Mouse (Mus musculus) heart, embryonic 13.5 days (tissue): ENCODE data around the gene Syt6. TPM values are rescaled to one million over a fixed set of nuclear protein-coding genes. Genes with fewer than 3 reads are reported as not detected.

Experiments
- ATAC-seq: fragments of 200-750 bp; cut with Nextera tagmentation; 2 replicates; pipeline ENCODE4 v1.8.0; 2017; ENCODE audit warnings: moderate TSS enrichment; ENCODE audit not compliant: insufficient number of reproducible peaks, low FRiP score, low TSS enrichment; ENCODE audit errors: extremely low read depth
- H3K27ac ChIP-seq: fragments of 300-500 bp; sonication (generic); replicated peaks from 2 replicates; pipeline ENCODE4 v1.5.1; 2015; ENCODE audit warnings: moderate library complexity, mild to moderate bottlenecking, inconsistent platforms
- H3K27me3 ChIP-seq: fragments of 300-500 bp; sonication (generic); replicated peaks from 2 replicates; pipeline ENCODE4 v1.6.1; 2015; ENCODE audit warnings: mild to moderate bottlenecking, inconsistent platforms
- H3K36me3 ChIP-seq: fragments of 300-500 bp; sonication (generic); 2 replicates; pipeline ENCODE4 v1.6.1; 2015; ENCODE audit warnings: mild to moderate bottlenecking, inconsistent platforms
- H3K4me1 ChIP-seq: fragments of 300-500 bp; sonication (generic); 2 replicates; pipeline ENCODE4 v1.6.1; 2015; ENCODE audit warnings: inconsistent platforms
- H3K4me2 ChIP-seq: fragments of 300-500 bp; sonication (generic); 2 replicates; pipeline ENCODE4 v1.6.1; 2015; ENCODE audit warnings: inconsistent platforms, mild to moderate bottlenecking, moderate library complexity
- H3K4me3 ChIP-seq: fragments of 300-500 bp; sonication (generic); 2 replicates; pipeline ENCODE4 v1.5.1; 2015; ENCODE audit warnings: moderate library complexity, mild to moderate bottlenecking, inconsistent platforms
- H3K9ac ChIP-seq: fragments of 300-500 bp; sonication (generic); 2 replicates; pipeline ENCODE4 v1.6.1; 2015; ENCODE audit warnings: inconsistent platforms, mild to moderate bottlenecking, moderate library complexity
- H3K9me3 ChIP-seq: fragments of 300-500 bp; sonication (generic); 2 replicates; pipeline ENCODE4 v1.6.1; 2016; ENCODE audit warnings: inconsistent platforms
- WGBS: fragments of 180-500 bp; shearing (Covaris S2); methylation state at CpG from one replicate; pipeline ENCODE4 v1.1.7; 2015; ENCODE audit warnings: mixed read lengths; 5-methylcytosine and 5-hydroxymethylcytosine counted together
- polyA plus RNA-seq: library from polyadenylated mRNA; unstranded; fragments of >200 nt; fragmentation: Nextera tagmentation; extraction: Ambion mirVana; gene quantifications from 2 replicates; pipeline ENCODE4 v1.2.1, GENCODE M21; 2015

Gene Syt6
- polyA plus RNA-seq, 1 experiment from 2014 or later = 0.17 TPM

DNA sequence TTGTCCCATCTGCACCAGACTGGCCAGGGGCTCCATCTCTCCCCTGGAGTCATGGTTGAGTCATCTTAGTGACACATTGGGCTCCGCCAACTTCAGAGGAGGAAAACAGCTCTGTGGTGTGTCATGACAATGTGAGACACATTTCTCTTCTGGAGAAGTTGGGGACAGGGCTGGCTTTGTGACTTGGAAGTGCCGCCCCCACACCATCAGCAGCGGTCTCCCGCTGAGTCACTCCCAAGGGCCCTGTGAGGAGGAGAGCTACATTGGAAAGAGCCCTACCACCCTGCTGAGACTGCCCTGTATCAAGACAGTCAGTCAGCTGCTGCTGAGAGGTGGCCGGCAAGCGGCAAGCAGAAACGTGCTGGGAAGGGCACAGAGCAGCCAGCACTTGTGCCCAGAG is 26.0 kb downstream of the Syt6 start:
- 30% methylated on average over 7 of the region's 7 CpGs for WGBS
- 0 out of 2 replicates have a peak, but pooled peaks cover 4% of the 10 kb centered on the region for H3K27me3 ChIP-seq
- H3K36me3 ChIP-seq = no peaks in the 10 kb centered on the region
- H3K4me2 ChIP-seq = no peak overlapping the region
- no peak for ATAC-seq
- H3K9me3 ChIP-seq = no peaks in the 10 kb centered on the region
- no peak overlapping the region for H3K4me3 ChIP-seq
- no peak overlapping the region; the same call in 1 of the 2 replicates for H3K27ac ChIP-seq
- H3K9ac ChIP-seq = no peak overlapping the region
- peaks cover 15% of the 10 kb centered on the region for H3K4me1 ChIP-seq

- Histone ChIP-seq H3K36me3 (no peaks in the 10 kb centered on the region), H3K4me2 (no peak overlapping the region), H3K9me3 (no peaks in the 10 kb centered on the region), H3K9ac (no peak overlapping the region), H3K4me3 (no peak overlapping the region), H3K27me3 (0 out of 2 replicates have a peak, but pooled peaks cover 4% of the 10 kb centered on the region), H3K4me1 (peaks cover 15% of the 10 kb centered on the region), H3K27ac (no peak overlapping the region; the same call in 1 of the 2 replicates)
- no peak for ATAC-seq
- 63% methylated on average over 1 of the region's 1 CpGs for WGBS
Measured at GRCm38 (mm10) chr3:103601561-103601960, 26.5 kb downstream of the Syt6 start.

DNA sequence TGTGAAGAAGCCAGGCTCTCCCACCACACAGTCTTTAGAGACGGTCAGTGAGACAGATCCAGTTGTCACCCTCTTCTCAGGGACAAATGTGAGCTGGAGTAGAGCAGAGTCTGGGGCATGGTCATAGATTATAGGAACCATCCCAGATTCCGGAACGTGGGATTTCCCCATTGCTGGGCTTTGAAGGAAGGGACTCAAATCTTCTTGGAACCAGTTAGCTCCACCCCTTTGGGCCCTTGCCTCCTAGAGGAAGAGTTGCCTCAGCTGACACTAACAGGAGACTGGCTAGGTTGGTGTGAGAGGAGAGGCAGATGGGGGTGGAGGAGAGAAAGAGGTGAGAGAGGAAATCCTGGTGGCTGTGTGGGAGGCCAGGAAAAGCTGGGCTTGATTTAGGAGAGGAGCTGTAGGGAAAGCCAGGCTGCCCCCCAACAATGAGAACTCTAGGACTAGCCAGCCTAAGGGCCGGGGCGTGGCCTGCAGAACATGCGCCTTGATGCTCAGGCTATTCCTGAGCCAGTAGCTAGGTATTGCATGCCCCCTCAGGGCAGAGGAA is 31.1 kb downstream of the Syt6 start:
- no peaks in the 10 kb centered on the region for H3K36me3 ChIP-seq
- no peak overlapping the region for H3K4me3 ChIP-seq
- ATAC-seq = no peak
- no peak overlapping the region for H3K9ac ChIP-seq
- H3K27me3 ChIP-seq = peaks cover 4% of the 10 kb centered on the region; the same call in 1 of the 2 replicates
- peaks cover 10% of the 10 kb centered on the region for H3K4me1 ChIP-seq
- H3K27ac ChIP-seq = no peak overlapping the region
- no peaks in the 10 kb centered on the region for H3K9me3 ChIP-seq
- WGBS = 81% methylated on average over 6 of the region's 6 CpGs
- no peak overlapping the region for H3K4me2 ChIP-seq

DNA sequence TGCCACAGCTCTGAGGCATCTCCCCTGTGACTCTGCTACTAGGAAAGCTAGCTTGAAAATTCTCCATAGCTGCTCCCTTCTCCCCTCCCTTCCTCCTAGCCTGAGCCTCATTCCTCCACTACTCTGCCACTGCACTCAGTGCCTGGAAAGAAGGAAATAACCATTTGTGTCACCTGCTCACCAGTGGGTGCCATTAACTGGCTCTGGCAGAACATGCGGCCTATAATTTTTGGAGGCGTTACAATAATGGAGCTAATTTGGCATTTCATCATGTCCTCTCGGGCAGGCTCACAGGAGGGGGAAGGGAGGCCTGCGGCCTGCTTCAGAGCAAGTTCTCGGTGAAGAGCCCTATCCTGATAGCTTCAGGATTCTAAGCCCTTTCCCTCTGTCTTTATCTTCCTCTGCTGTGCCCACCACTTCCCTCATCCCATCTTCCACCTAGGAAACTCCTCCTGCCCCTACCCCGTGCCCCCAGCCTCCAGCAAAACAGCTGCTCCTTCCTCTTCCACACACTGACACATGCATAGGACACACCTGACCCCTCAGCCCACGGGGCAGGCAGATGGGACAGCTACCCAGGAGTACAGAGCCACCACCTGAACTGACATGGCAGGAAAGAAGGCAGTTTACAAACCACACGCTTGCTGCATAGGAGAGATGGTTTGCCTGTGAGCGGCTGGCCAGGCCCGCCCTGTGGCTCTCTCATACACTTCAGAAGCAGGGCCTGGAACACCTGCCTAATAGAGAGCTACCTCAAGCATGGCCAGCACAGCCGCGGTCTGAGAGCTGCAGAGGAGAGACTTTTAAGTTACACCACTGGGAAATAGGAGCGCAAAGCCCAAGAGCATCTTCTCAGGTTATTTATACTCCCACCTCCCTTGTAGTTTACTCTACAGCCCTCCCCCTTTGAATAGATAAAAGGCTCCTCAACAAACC is 31.9 kb downstream of the Syt6 start:
- WGBS = 75% methylated on average over 13 of the region's 13 CpGs
- no peak overlapping the region for H3K4me2 ChIP-seq
- peaks cover 1% of the 10 kb centered on the region; the same call in 1 of the 2 replicates for H3K27me3 ChIP-seq

DNA sequence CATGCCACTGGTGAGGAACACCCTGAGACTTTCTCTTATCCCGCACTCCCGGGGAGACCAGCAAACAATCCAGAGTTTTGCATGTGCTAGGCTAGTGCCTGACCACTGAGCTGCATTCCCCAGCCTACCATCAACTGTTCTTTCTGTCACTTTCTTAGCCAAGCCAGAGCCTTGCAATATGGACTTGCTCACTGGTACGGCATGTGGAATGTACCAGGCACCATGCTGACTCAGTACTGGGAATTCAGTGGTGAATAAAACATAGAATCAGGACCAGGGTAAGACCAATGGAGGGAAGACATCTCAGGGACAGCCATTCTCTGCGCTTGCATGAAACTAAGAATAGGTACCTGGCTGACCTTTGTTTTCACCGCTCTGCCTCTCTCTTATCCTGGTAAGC is 35.2 kb downstream of the Syt6 start:
- H3K4me1 ChIP-seq = no peaks in the 10 kb centered on the region
- WGBS = 78% methylated on average over 5 of the region's 5 CpGs
- no peak for ATAC-seq

More for the DNA sequence above, 31.9 kb downstream of the Syt6 start:
- Histone ChIP-seq H3K4me3 (no peak overlapping the region), H3K36me3 (no peaks in the 10 kb centered on the region), H3K9ac (no peak overlapping the region), H3K27ac (no peak overlapping the region), H3K9me3 (no peaks in the 10 kb centered on the region), H3K4me1 (peaks cover 2% of the 10 kb centered on the region; the same call in 1 of the 2 replicates)
- ATAC-seq = no peak

DNA sequence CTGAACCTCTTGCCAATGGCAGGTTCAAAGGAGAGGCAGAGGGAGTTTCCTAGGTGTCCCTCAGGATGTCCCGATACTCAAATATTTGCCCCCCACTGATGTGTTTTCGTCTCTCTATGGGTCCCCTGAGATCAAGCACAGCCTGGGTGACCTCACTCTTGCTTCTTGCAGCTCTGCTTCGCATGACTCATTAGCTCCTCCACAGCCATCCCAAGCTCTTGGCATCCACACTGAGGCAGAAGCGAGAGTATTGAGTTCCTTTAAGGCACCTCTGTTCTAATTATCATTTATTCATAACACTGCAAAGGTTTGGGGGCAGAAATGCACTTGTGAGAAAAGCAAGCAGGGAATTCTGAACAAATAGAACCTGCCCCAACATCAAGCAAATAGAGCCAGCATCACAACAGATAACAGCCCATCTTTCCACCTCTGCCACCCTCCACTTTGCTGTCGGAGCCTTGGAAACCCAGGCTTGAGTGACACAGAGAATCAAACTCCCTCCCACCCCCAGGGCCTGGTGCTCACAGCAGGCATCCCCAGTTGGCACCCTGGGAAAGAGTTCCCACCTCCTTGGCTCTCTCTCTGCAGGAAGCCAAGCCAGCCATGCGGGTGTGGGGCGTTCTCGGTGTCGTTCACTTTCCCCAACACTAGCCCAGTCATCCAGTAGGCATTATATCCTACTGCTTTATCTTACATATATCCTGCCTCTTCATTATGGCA is 37.8 kb downstream of the Syt6 start:
- 50% methylated on average over 9 of the region's 9 CpGs for WGBS
- H3K27me3 ChIP-seq = peaks cover 3% of the 10 kb centered on the region
- ATAC-seq = no peak

More for the DNA sequence above, 35.2 kb downstream of the Syt6 start:
- Histone ChIP-seq H3K36me3 (no peaks in the 10 kb centered on the region), H3K9ac (no peak overlapping the region), H3K4me2 (no peak overlapping the region), H3K27ac (no peak overlapping the region), H3K4me3 (no peak overlapping the region), H3K9me3 (no peaks in the 10 kb centered on the region), H3K27me3 (no peaks in the 10 kb centered on the region; the same call in 1 of the 2 replicates)

DNA sequence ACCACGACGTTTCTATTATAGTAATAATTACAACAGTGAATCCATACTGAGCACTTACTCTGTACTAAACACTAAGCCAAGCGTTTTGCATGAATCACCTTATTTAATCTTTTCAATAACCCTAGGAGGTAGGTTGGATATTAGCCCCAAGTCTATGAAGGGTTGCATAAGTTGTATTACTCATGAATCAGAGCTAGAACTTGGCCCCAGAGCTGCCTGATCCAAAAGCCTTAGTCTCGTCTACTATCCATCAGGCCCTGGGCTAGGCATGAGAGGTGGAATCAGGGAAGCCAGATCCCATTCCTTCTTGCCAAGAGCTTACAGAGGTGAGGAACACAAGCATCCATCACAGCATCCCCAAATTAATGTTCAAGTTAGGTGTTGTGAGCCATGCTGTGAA is 40.6 kb downstream of the Syt6 start:
- Histone ChIP-seq H3K9me3 (no peaks in the 10 kb centered on the region), H3K9ac (no peak overlapping the region), H3K4me2 (no peak overlapping the region), H3K4me1 (no peaks in the 10 kb centered on the region), H3K4me3 (no peak overlapping the region), H3K27me3 (peaks cover 5% of the 10 kb centered on the region; the same call in 1 of the 2 replicates), H3K36me3 (no peaks in the 10 kb centered on the region), H3K27ac (no peak overlapping the region)
- WGBS = 75% methylated on average over 4 of the region's 4 CpGs
- no peak for ATAC-seq

More for the DNA sequence above, 37.8 kb downstream of the Syt6 start:
- H3K4me3 ChIP-seq = no peak overlapping the region
- H3K4me1 ChIP-seq = no peaks in the 10 kb centered on the region
- no peaks in the 10 kb centered on the region for H3K36me3 ChIP-seq
- no peaks in the 10 kb centered on the region for H3K9me3 ChIP-seq
- H3K4me2 ChIP-seq = no peak overlapping the region
- no peak overlapping the region for H3K9ac ChIP-seq
- no peak overlapping the region for H3K27ac ChIP-seq

DNA sequence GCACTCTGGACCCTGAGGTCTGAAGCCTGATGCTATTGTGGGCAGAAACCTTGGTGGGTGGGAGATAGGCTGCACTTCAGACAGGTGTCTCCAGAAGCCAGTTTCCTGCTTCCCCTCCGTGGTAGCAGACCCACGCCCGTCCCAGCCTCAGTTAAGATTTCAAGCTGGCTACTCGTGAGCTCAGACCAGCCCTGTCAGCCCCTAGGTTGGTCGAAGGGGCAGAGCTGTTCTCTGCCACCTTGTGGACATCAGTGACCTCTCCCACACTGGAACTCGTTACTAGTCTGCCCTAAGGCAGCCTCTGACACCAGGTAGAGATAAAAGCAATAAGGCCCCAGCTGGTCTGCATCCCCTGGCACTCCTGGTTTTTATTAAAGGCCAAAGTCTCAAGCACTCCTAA is 42.0 kb downstream of the Syt6 start:
- H3K9ac ChIP-seq = no peak overlapping the region
- no peak for ATAC-seq
- H3K36me3 ChIP-seq = no peaks in the 10 kb centered on the region
- H3K4me1 ChIP-seq = no peaks in the 10 kb centered on the region
- H3K27me3 ChIP-seq = peaks cover 6% of the 10 kb centered on the region; the same call in 1 of the 2 replicates
- no peak overlapping the region for H3K27ac ChIP-seq
- no peak overlapping the region for H3K4me2 ChIP-seq
- no peaks in the 10 kb centered on the region for H3K9me3 ChIP-seq
- H3K4me3 ChIP-seq = no peak overlapping the region
- 29% methylated on average over 6 of the region's 6 CpGs for WGBS

DNA sequence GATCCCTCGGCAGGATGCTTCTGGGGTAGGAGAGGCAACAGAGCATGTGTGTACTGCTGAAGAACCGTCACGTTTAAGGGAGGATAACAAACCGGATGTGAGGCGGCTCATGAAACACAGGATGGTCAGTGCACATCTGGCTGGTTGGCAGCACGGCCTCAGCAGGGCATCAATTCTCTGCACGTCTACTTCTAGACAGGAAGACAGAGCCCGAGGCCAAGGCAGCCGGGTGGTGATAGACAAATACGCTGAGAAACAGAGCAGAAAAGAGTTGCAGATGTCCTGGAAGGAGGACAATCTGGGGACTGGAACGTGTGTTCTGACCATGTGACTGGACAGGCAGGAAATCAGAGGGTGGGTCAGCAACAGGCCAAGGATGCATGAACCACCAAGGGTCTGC is 45.1 kb downstream of the Syt6 start:
- 52% methylated on average over 11 of the region's 11 CpGs for WGBS
- H3K9me3 ChIP-seq = no peaks in the 10 kb centered on the region
- H3K36me3 ChIP-seq = no peaks in the 10 kb centered on the region
- H3K27ac ChIP-seq = no peak overlapping the region
- H3K27me3 ChIP-seq = peaks cover 6% of the 10 kb centered on the region; the same call in 1 of the 2 replicates
- H3K4me1 ChIP-seq = peaks cover 11% of the 10 kb centered on the region
- no peak overlapping the region for H3K4me2 ChIP-seq
- ATAC-seq = no peak
- H3K4me3 ChIP-seq = no peak overlapping the region
- no peak overlapping the region for H3K9ac ChIP-seq

DNA sequence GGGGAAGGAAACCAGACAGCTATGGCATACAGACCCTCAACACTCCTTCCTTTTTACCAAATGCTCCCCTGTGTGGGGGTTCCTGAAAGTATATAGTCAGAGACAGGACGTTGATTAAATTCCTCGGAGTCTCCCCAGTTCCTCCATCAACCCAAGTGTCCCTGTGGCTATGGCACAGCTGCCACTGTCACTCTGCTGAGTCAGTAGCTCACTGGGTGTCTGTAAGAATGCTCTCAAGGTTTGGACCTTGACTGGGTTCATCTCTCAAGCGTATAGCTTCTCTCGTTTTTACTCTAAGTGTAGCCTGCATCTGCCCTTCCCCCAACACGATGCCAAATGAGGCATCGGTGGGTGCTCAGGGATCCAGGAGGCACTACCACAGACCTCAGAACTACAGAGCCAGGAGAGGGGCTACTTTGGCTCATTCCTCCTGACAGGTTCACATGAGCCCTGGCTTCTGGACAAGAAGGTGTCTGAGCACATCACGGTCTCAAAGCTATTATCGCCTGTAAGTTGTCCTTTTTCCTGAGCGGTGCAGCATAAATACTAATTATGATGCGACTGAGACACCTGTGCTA is 49.0 kb downstream of the Syt6 start:
- Histone ChIP-seq H3K27ac (no peak overlapping the region), H3K9ac (no peak overlapping the region)
- WGBS = 81% methylated on average over 10 of the region's 10 CpGs

More for the DNA sequence above, 49.0 kb downstream of the Syt6 start:
- Histone ChIP-seq H3K36me3 (no peaks in the 10 kb centered on the region), H3K4me3 (no peak overlapping the region), H3K4me2 (no peak overlapping the region), H3K9me3 (peaks cover 3% of the 10 kb centered on the region; the same call in 1 of the 2 replicates), H3K27me3 (peaks cover 3% of the 10 kb centered on the region; the same call in 1 of the 2 replicates), H3K4me1 (peaks cover 13% of the 10 kb centered on the region)
- no peak for ATAC-seq
